Mouse (Mus musculus): ENCODE measurements at regions not wholly inside any gene's neighbourhood (a gene's known extent, or its start where the extent isn't known, plus 50 kb on each side); places are given as distances from the start of the nearest gene placed in this dataset.

- DNase-seq = no peak
Observed at GRCm38 (mm10) chr15:12066857-12067211, 50.8 kb upstream of the Zfr start.

GRCm38 (mm10) chr15:12066176-12066856 lies 51.3 kb upstream of the Zfr start:
- DNase-seq = peak; percentile 72 to 81

GRCm38 (mm10) chr15:12054870-12055269 lies 58.1 kb upstream of the Sub1 start:
- no peak for DNase-seq

GRCm38 (mm10) chr15:12053610-12054009 lies 56.8 kb upstream of the Sub1 start:
- DNase-seq = no peak

- no peak for DNase-seq
Observed at GRCm38 (mm10) chr15:12048965-12049364, 52.2 kb upstream of the Sub1 start.

GRCm38 (mm10) chr15:12048214-12048507 lies 51.4 kb upstream of the Sub1 start:
- DNase-seq = no peak

- DNase-seq = no peak
Observed at GRCm38 (mm10) chr15:12047349-12048213, 50.8 kb upstream of the Sub1 start.

All from cerebellum, postnatal 25 days (tissue).